Mouse (Mus musculus): ENCODE results near the gene Rbbp5. TPM values are rescaled to one million over a fixed set of nuclear protein-coding genes. Genes with fewer than 3 reads are reported as not detected.
A peak's percentile ranks its signal among the peaks of the same experiment; 100 is the strongest.
"Not testable (repeated sequence)": the region's sequence is repeated elsewhere in the genome, so short reads cannot be mapped to it uniquely, and the experiment has no call there.

The Rbbp5 gene
- polyA plus RNA-seq, 1 experiment from 2014 or later: 37.6 TPM

DNA sequence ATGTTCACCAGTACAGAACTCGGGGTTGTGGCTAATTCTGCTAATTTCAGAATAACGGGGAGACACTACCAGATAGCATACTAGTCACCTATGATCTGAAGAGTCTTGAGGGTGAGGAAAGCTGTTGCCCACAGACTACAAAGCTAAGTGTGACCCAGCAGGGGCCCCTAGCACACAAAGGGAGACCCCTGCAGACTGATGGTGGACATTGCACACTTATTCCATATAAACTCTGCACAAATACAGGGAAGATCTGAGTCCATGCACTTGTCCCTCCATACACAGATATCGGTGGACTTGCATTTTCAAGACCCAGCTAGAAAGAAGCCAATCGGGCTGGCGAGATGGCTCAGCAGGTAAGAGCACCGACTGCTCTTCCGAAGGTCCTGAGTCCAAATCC lies 7.6 kb upstream of the Rbbp5 start:
- Histone ChIP-seq H3K27ac (no peak overlapping the region), H3K9me3 (no peaks in the 10 kb centered on the region), H3K4me1 (peaks cover 5% of the 10 kb centered on the region; the same call in 1 of the 2 replicates), H3K9ac (no peak overlapping the region), H3K4me3 (replicated peaks) (no peak overlapping the region), H3K4me2 (no peak overlapping the region), H3K27me3 (replicated peaks) (no peaks in the 10 kb centered on the region), H3K36me3 (no peaks in the 10 kb centered on the region)
- ATAC-seq (ENCODE audit: insufficient read depth, low FRiP score, low read depth): no peak
- WGBS: 85% methylated on average over 7 of the region's 7 CpGs

DNA sequence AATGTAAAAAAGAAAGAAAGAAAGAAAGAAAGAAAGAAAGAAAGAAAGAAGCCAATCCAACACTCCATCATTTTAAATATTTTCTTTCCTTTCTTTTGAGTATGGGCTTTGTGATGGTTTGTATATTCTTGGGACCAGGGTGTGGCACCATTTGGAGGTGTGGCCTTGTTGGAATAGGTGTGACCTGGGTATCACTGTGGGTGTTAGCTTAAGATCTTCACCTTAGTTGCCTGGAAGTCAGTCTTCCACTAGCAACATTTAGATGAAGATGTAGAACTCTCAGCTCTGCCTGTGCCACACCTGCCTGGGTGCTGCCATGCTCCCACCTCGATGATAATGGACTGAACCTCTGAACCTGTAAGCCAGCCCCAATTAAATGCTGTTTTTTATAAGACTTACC lies 7.1 kb upstream of the Rbbp5 start:
- not testable (repeated sequence) for H3K9me3 ChIP-seq; H3K36me3 ChIP-seq; ATAC-seq (ENCODE audit: insufficient read depth, low FRiP score, low read depth); H3K27ac ChIP-seq; H3K4me2 ChIP-seq; H3K4me3 ChIP-seq (replicated peaks); H3K27me3 ChIP-seq (replicated peaks); H3K4me1 ChIP-seq; H3K9ac ChIP-seq
- WGBS: 93% methylated on average over 1 of the region's 1 CpGs

DNA sequence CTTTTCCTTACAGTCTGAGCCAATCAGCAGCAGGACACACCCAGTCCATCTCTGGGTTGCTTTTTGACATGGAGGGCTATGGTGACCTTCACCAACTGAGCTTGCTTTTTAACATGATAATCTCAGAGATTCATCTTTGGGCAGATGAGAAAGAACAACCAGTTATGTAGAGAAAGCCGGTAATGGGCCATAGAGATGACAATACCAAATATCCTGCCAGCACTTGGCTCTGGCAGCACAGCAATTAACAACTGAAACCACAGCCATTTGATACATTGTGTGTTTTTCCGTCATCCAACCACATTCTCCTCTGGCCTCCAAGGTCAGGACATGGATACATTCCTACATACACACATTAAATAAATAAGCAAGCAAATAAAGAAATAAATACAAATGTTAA lies 6.1 kb upstream of the Rbbp5 start:
- H3K27me3 ChIP-seq (replicated peaks): no peaks in the 10 kb centered on the region
- H3K4me3 ChIP-seq (replicated peaks): no peak overlapping the region
- WGBS: 84% methylated on average over 2 of the region's 2 CpGs
- H3K4me1 ChIP-seq: peaks cover 5% of the 10 kb centered on the region; the same call in 1 of the 2 replicates
- no peaks in the 10 kb centered on the region for H3K9me3 ChIP-seq
- ATAC-seq (ENCODE audit: insufficient read depth, low FRiP score, low read depth): no peak
- no peaks in the 10 kb centered on the region for H3K36me3 ChIP-seq
- H3K27ac ChIP-seq: no peak overlapping the region
- no peak overlapping the region for H3K4me2 ChIP-seq
- H3K9ac ChIP-seq: no peak overlapping the region

DNA sequence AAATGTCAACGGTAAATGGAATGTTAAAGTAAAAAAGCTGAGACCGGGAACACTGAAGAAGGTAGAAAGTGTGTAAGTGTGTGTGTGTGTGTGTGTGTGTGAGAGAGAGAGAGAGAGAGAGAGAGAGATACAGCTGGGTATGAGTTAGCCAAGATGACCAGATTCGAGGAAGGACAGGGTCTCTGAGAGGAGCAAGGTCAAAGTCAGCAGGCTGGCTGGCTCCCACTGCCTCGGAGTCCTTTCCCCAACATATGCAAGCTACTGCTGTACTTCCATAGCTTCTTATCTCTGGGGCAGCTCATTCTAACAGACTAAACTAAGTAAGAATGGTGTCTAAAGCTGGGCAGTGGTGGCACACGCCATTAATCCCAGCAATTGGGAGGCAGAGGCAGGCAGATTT lies 5.7 kb upstream of the Rbbp5 start:
- Histone ChIP-seq H3K4me3 (replicated peaks) (no peak overlapping the region), H3K36me3 (no peaks in the 10 kb centered on the region), H3K9ac (no peak overlapping the region), H3K27me3 (replicated peaks) (no peaks in the 10 kb centered on the region), H3K4me1 (peaks cover 5% of the 10 kb centered on the region; the same call in 1 of the 2 replicates), H3K27ac (no peak overlapping the region), H3K9me3 (no peaks in the 10 kb centered on the region), H3K4me2 (no peak overlapping the region)
- WGBS: 86% methylated on average over 5 of the region's 5 CpGs
- no peak for ATAC-seq (ENCODE audit: insufficient read depth, low FRiP score, low read depth)

DNA sequence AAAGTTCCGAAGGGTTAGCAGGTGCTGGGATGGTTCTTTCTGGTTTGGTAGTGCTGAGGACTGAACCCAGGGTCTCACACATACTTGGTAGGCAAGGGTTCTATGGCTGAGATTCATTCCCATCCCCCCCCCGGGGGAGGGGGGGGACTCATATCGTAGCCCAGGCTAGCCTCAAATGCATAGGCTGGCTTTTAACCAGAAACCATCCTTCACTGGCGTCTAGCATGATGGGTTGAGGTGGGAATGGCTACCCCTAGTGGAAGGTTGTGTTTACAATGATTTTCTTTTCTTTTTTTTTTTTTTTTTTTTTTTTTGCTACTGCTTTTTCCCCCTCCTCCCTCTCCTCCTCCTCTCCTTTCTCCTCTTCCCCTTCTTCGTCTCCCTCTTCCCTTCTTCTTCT lies 4.6 kb upstream of the Rbbp5 start:
- WGBS: 58% methylated on average over 5 of the region's 5 CpGs
- ATAC-seq (ENCODE audit: insufficient read depth, low FRiP score, low read depth): no peak
- Histone ChIP-seq H3K4me3 (replicated peaks) (no peak overlapping the region), H3K9ac (no peak overlapping the region), H3K9me3 (no peaks in the 10 kb centered on the region), H3K4me2 (no peak overlapping the region), H3K4me1 (peaks cover 5% of the 10 kb centered on the region; the same call in 1 of the 2 replicates), H3K27ac (no peak overlapping the region), H3K27me3 (replicated peaks) (no peaks in the 10 kb centered on the region), H3K36me3 (no peaks in the 10 kb centered on the region)

DNA sequence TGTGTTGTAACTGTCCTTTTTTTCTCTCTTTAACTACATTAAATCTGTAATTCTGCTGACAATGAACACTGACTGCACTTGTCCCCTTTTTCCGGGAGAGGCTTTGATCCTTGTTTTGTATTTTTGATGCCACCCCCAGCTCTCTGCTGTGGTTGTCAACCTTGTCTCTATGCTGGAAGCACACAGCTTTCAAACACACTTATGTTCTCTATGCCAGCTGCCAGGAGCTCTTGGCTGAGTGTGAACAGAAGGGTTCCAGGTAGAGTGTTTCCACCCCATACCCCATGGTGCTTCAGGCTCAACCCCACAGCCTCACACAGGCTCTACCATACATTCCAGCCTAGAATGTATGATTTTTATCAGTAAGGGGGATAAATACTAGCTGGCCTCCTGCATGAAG lies 2.7 kb upstream of the Rbbp5 start:
- Histone ChIP-seq H3K4me2 (no peak overlapping the region), H3K9ac (no peak overlapping the region), H3K36me3 (no peaks in the 10 kb centered on the region), H3K9me3 (no peaks in the 10 kb centered on the region), H3K27ac (no peak overlapping the region), H3K4me1 (peaks cover 5% of the 10 kb centered on the region; the same call in 1 of the 2 replicates), H3K4me3 (replicated peaks) (no peak overlapping the region), H3K27me3 (replicated peaks) (no peaks in the 10 kb centered on the region)
- 71% methylated on average over 1 of the region's 1 CpGs for WGBS
- ATAC-seq (ENCODE audit: insufficient read depth, low FRiP score, low read depth): no peak

DNA sequence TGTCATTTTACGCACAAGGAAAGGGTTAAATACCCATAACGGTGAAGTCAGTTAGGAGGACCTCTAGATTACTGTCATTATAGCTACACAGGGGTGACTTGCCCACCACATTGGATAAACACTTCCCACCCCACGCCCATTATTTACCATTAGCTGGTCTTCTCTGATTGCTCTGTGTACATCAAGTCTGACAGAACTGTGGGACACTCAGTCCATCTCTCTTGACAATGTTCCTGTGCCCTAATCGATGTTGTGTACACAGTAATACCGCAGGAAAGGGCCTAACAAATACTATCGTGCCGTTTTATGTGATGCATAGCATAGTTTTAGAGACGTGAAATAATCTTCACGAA lies 614 bp upstream of the Rbbp5 start:
- Histone ChIP-seq H3K27ac (peak overlapping the region; percentile 53; the same call in 1 of the 2 replicates), H3K4me2 (peak overlapping the region; percentile 60), H3K27me3 (replicated peaks) (no peaks in the 10 kb centered on the region), H3K36me3 (no peaks in the 10 kb centered on the region), H3K4me3 (replicated peaks) (peak overlapping the region; percentile 88), H3K4me1 (peaks cover 5% of the 10 kb centered on the region; the same call in 1 of the 2 replicates), H3K9me3 (no peaks in the 10 kb centered on the region), H3K9ac (peak overlapping the region; percentile 46; the same call in 1 of the 2 replicates)
- ATAC-seq (ENCODE audit: insufficient read depth, low FRiP score, low read depth): peak; percentile 41; the same call in 1 of the 2 replicates
- 4% methylated on average over 9 of the region's 9 CpGs for WGBS

DNA sequence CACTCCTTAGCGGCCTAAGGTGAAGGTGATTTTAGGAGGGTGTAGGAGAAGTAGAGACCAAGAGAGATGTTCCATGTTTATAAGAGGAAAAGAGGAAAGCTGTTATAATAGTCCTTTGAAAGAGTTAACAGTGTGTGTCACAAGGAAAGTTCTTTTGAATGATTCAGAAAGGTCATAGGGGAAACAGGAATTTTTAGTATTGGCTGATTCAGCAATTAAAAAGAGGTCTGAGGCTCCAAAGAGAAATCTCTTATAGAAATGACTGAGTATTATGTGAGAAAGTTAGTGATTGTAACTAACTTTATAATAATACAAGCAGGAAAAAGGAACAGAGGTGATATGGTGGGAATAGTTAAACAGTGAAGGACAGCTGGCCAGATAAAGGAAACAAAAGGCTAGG lies 2.3 kb downstream of the Rbbp5 start:
- no peak overlapping the region for H3K9ac ChIP-seq
- H3K27me3 ChIP-seq (replicated peaks): no peaks in the 10 kb centered on the region
- peaks cover 5% of the 10 kb centered on the region; the same call in 1 of the 2 replicates for H3K4me1 ChIP-seq
- H3K27ac ChIP-seq: no peak overlapping the region
- no peak for ATAC-seq (ENCODE audit: insufficient read depth, low FRiP score, low read depth)
- no peaks in the 10 kb centered on the region for H3K36me3 ChIP-seq
- no peak overlapping the region for H3K4me2 ChIP-seq
- WGBS: 88% methylated on average over 1 of the region's 1 CpGs
- no peak overlapping the region for H3K4me3 ChIP-seq (replicated peaks)
- H3K9me3 ChIP-seq: no peaks in the 10 kb centered on the region

DNA sequence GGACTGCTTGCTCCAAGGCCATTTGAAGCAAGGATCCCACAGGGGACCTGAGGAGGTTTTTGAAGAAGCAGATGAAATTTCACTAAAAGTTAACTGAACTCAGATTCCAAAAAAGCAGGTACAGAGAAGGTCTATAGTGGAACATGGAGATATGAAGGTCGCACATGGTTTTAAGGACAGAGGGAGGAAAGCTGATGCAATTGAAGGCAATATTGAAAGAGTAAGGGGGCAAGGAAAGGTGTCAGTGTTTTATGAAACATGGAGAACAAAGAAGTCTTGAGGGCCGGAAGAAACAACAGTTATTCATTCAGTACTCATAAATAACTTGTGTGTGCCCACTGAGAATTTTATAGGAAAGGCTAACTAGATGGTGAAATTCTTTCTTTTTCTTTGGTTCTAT lies 4.5 kb downstream of the Rbbp5 start:
- WGBS: 89% methylated on average over 2 of the region's 2 CpGs
- no peak for ATAC-seq (ENCODE audit: insufficient read depth, low FRiP score, low read depth)
- Histone ChIP-seq H3K4me3 (replicated peaks) (no peak overlapping the region), H3K9ac (no peak overlapping the region), H3K4me2 (no peak overlapping the region), H3K27me3 (replicated peaks) (no peaks in the 10 kb centered on the region), H3K27ac (no peak overlapping the region), H3K9me3 (no peaks in the 10 kb centered on the region), H3K36me3 (peaks cover 1% of the 10 kb centered on the region; the same call in 1 of the 2 replicates), H3K4me1 (peaks cover 5% of the 10 kb centered on the region; the same call in 1 of the 2 replicates)

DNA sequence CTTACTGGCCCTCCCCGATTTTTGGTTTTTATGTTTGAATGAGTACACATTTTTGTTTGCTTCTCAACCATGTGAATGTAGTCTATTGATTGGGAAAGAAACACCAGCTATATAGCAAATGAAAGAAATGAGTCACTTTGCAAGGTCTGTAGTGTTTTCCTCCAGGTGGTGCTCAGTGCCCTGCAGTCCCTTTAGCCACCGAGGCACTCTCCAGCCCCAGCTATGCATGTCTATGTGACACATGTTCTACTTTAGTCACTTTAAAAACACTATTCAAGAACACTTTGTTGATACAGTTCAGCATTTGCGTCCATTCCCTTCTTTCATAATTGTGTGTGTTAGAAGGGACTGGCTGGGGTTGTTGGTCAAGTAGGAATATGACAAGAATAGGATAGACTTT lies 6.1 kb downstream of the Rbbp5 start:
- Histone ChIP-seq H3K4me1 (peaks cover 5% of the 10 kb centered on the region; the same call in 1 of the 2 replicates), H3K4me3 (replicated peaks) (no peak overlapping the region), H3K9me3 (no peaks in the 10 kb centered on the region), H3K36me3 (peaks cover 2% of the 10 kb centered on the region; the same call in 1 of the 2 replicates), H3K4me2 (no peak overlapping the region), H3K27ac (no peak overlapping the region), H3K9ac (no peak overlapping the region), H3K27me3 (replicated peaks) (no peaks in the 10 kb centered on the region)
- ATAC-seq (ENCODE audit: insufficient read depth, low FRiP score, low read depth): no peak
- WGBS: 81% methylated on average over 3 of the region's 3 CpGs

DNA sequence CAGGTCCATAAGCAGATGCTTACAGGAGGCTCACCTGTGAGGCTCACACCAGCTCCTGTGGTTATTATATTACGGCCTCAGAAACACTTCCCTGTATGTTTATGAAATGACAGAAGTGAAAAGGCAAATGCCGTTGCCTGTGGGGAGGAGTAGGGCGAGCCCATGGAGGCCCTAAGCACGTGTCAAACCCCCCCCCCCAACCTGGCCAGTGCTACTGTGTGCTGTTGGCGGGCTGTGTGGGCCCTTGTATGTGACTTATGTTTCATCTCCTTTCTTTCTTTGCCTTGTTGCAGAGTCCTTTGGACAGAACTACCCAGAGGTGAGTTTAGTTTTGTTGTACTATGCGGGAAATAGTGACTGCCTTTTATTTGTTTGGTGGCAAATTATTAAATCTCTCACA lies 6.6 kb downstream of the Rbbp5 start:
- ATAC-seq (ENCODE audit: insufficient read depth, low FRiP score, low read depth): no peak
- Histone ChIP-seq H3K4me1 (0 out of 2 replicates have a peak, but pooled peaks cover under 1% of the 10 kb centered on the region), H3K27me3 (replicated peaks) (no peaks in the 10 kb centered on the region), H3K9ac (no peak overlapping the region), H3K9me3 (no peaks in the 10 kb centered on the region), H3K36me3 (peaks cover 2% of the 10 kb centered on the region; the same call in 1 of the 2 replicates), H3K27ac (no peak overlapping the region), H3K4me3 (replicated peaks) (no peak overlapping the region), H3K4me2 (no peak overlapping the region)
- whole genome bisulfite sequencing: 74% methylated on average over 6 of the region's 6 CpGs

DNA sequence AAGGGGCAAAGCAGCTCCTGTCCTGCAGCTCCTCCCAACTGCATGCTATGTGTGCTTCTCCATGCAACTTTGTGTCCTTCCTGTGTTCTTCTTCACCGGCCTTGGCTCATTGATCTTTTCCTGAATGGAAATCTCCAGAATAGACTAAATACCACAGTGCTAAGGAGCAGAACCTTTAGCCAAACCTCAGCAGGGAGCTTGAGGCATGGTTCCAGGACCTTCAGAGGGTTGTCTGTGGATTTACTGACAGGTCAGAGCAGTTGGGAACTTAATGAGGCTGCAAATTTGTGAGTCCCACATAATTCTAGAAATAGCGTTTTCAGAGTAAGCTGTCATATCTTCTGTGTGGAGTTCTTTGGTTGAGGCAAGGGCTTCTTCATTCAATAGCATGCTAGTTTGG lies 23.4 kb downstream of the Rbbp5 start:
- no peaks in the 10 kb centered on the region for H3K4me1 ChIP-seq
- WGBS: 90% methylated on average over 2 of the region's 2 CpGs
- H3K4me2 ChIP-seq: no peak overlapping the region
- H3K9ac ChIP-seq: no peak overlapping the region
- no peak overlapping the region for H3K4me3 ChIP-seq (replicated peaks)
- no peak overlapping the region for H3K27ac ChIP-seq
- H3K27me3 ChIP-seq (replicated peaks): no peaks in the 10 kb centered on the region
- no peaks in the 10 kb centered on the region for H3K9me3 ChIP-seq
- ATAC-seq (ENCODE audit: insufficient read depth, low FRiP score, low read depth): no peak
- H3K36me3 ChIP-seq: peaks cover 47% of the 10 kb centered on the region

DNA sequence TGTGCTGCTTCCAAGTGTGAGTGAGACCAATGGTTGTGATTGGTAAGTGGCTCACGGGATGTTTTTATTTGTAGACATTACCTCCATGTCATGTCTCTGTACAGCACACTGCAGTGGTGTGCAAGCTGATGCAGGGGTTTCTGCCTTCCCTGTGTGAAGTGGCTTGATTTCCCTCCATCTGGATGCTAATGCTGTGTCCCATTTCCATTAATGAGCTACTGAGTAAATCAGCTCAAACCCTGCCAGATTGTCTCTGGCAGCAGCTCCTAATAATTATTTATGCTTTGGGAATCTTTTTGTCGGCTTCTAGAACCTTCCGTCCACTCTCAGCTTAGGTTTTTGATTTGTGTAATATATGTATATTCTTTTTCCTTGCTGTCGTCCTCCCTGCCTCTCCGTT lies 28.0 kb downstream of the Rbbp5 start:
- Histone ChIP-seq H3K36me3 (peaks cover 40% of the 10 kb centered on the region), H3K4me1 (no peaks in the 10 kb centered on the region), H3K4me2 (no peak overlapping the region), H3K4me3 (replicated peaks) (no peak overlapping the region), H3K9ac (no peak overlapping the region), H3K27me3 (replicated peaks) (no peaks in the 10 kb centered on the region), H3K9me3 (no peaks in the 10 kb centered on the region), H3K27ac (no peak overlapping the region)
- no peak for ATAC-seq (ENCODE audit: insufficient read depth, low FRiP score, low read depth)
- WGBS: 93% methylated on average over 5 of the region's 5 CpGs
